Mouse (Mus musculus) urinary bladder, postnatal 25 days (tissue): ENCODE measurements around the gene Myocos.
"Not testable (repeated sequence)": the region's sequence is repeated elsewhere in the genome, so short reads cannot be mapped to it uniquely, and the experiment has no call there.

ENCODE experiments used
- DNase-seq: peaks from one replicate; pipeline ENCODE4 v3.0.0; 2022; ENCODE audit warnings: low spot score

Myocos gene

GRCm38 (mm10) chr1:162658119-162658518 lies at the start of gene Myocos:
Gene Myocos (minus strand): TSS chr1:162658219.
- DNase-seq = no peak

- no peak for DNase-seq
These were observed 42.5 kb upstream of the Myocos start for GRCm38 (mm10) chr1:162700389-162701066.

- DNase-seq = no peak
These were observed 39.8 kb upstream of the Myocos start for GRCm38 (mm10) chr1:162697866-162698265.

GRCm38 (mm10) chr1:162693721-162694120 lies 35.7 kb upstream of the Myocos start:
- no peak for DNase-seq

- no peak for DNase-seq
These were observed 7.6 kb upstream of the Myocos start for GRCm38 (mm10) chr1:162665486-162666174.

GRCm38 (mm10) chr1:162664826-162665475 lies 6.9 kb upstream of the Myocos start:
- peak; percentile 50 for DNase-seq

- no peak for DNase-seq
These were observed 2.3 kb upstream of the Myocos start for GRCm38 (mm10) chr1:162660276-162660860.

- no peak for DNase-seq
These were observed 9.6 kb downstream of the Myocos start for GRCm38 (mm10) chr1:162648416-162648815.

- DNase-seq = no peak
These were observed 11.8 kb downstream of the Myocos start for GRCm38 (mm10) chr1:162646083-162646686.

GRCm38 (mm10) chr1:162643752-162644151 lies 14.3 kb downstream of the Myocos start:
- peak; percentile 47 for DNase-seq

- DNase-seq = no peak
These were observed 15.4 kb downstream of the Myocos start for GRCm38 (mm10) chr1:162642591-162642990.

GRCm38 (mm10) chr1:162639861-162640260 lies 18.2 kb downstream of the Myocos start:
- no peak for DNase-seq

GRCm38 (mm10) chr1:162639051-162639750 lies 18.8 kb downstream of the Myocos start, which contains the start of gene Myoc:
Gene Myoc (plus strand): TSS chr1:162639155.
- DNase-seq = no peak

- DNase-seq = no peak
These were observed 19.5 kb downstream of the Myocos start for GRCm38 (mm10) chr1:162638535-162638934.

GRCm38 (mm10) chr1:162636516-162636915 lies 21.5 kb downstream of the Myocos start:
- no peak for DNase-seq

- DNase-seq = not testable (repeated sequence)
These were observed 22.6 kb downstream of the Myocos start for GRCm38 (mm10) chr1:162635291-162635931.

- DNase-seq = not testable (repeated sequence)
These were observed 29.7 kb downstream of the Myocos start for GRCm38 (mm10) chr1:162628326-162628725.

- not testable (repeated sequence) for DNase-seq
These were observed 30.2 kb downstream of the Myocos start for GRCm38 (mm10) chr1:162627821-162628220.

GRCm38 (mm10) chr1:162625229-162625628 lies 32.8 kb downstream of the Myocos start:
- no peak for DNase-seq

GRCm38 (mm10) chr1:162623895-162624294 lies 34.1 kb downstream of the Myocos start:
- DNase-seq = no peak

- DNase-seq = no peak
These were observed 37.5 kb downstream of the Myocos start for GRCm38 (mm10) chr1:162620487-162620886.
